Mouse (Mus musculus) forebrain, embryonic 14.5 days (tissue): Measurements from ENCODE around the gene BC067074. TPM values are rescaled to one million over a fixed set of nuclear protein-coding genes. Genes with fewer than 3 reads are reported as not detected.

Experiments used
- ATAC-seq: fragments of 200-750 bp; cut with Nextera tagmentation; 2 replicates; pipeline ENCODE4 v1.8.0; 2017; ENCODE audit warnings: mild to moderate bottlenecking, moderate library complexity
- DNase-seq: peaks from one replicate; pipeline ENCODE4 v3.0.0-alpha.2; 2015; ENCODE audit warnings: low spot score
- H3K27ac ChIP-seq: fragments of 300-500 bp; sonication (generic); 2 replicates; pipeline ENCODE4 v1.5.1; 2014; ENCODE audit warnings: low read depth, mild to moderate bottlenecking, control low read depth, low read length, moderate library complexity
- H3K27me3 ChIP-seq: fragments of 300-500 bp; sonication (generic); replicated peaks from 2 replicates; pipeline ENCODE4 v1.6.1; 2014; ENCODE audit warnings: low read length, control low read depth, mixed read lengths; ENCODE audit not compliant: control insufficient read depth, insufficient read depth
- H3K36me3 ChIP-seq: fragments of 300-500 bp; sonication (generic); 2 replicates; pipeline ENCODE4 v1.6.1; 2014; ENCODE audit warnings: low read length, control low read depth; ENCODE audit not compliant: control insufficient read depth, insufficient read depth
- H3K4me1 ChIP-seq: fragments of 300-500 bp; sonication (generic); 2 replicates; pipeline ENCODE4 v1.6.1; 2014; ENCODE audit warnings: antibody characterized with exemption, low read length, control low read depth; ENCODE audit not compliant: control insufficient read depth, insufficient read depth
- H3K4me2 ChIP-seq: fragments of 300-500 bp; sonication (generic); 2 replicates; pipeline ENCODE4 v1.6.1; 2014; ENCODE audit warnings: mild to moderate bottlenecking, control low read depth, low read length
- H3K4me3 ChIP-seq: fragments of 300-500 bp; sonication (generic); 2 replicates; pipeline ENCODE4 v1.5.1; 2014; ENCODE audit warnings: low read depth, low read length, control low read depth
- H3K9ac ChIP-seq: fragments of 300-500 bp; sonication (generic); 2 replicates; pipeline ENCODE4 v1.6.1; 2014; ENCODE audit warnings: mild to moderate bottlenecking, low read length, control low read depth, moderate library complexity
- H3K9me3 ChIP-seq: fragments of 300-500 bp; sonication (generic); replicated peaks from 2 replicates; pipeline ENCODE4 v1.6.1; 2016; ENCODE audit warnings: low read length, control low read depth, mixed read lengths; ENCODE audit not compliant: control insufficient read depth
- WGBS: fragments of 180-500 bp; shearing (Covaris S2); extraction: QIAGEN DNeasy Blood & Tissue Kit; methylation state at CpG from one replicate; pipeline ENCODE4 v1.1.7; 2014; 5-methylcytosine and 5-hydroxymethylcytosine counted together
- polyA plus RNA-seq: library from polyadenylated mRNA; unstranded; fragments of >200 nt; fragmentation: Nextera tagmentation; extraction: Ambion mirVana; gene quantifications from 2 replicates; pipeline ENCODE4 v1.2.1, GENCODE M21; 2014

Gene BC067074
- polyA plus RNA-seq, 1 experiment from 2014 or later: 0.52 TPM

DNA sequence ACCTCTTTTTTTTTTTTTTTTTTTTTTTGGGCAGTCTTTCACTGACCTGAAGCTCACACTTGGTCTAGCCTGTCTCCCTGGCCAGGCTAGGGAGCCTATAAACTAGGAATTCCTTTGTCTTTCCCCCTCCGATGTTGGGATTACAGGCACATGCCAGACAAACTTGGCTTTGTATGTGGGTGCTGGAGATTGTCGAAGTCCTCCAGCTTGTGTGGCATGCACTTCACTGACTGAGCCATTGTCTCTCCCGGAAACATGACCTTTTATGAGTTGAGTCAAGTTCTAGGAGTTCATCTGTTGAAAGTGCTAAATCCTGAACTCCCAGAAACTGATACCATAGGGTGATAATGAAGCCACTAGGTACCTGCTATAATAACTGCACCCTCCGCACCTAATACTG lies 41.8 kb downstream of the BC067074 start:
- no peak overlapping the region for H3K9ac ChIP-seq
- no peaks in the 10 kb centered on the region for H3K27me3 ChIP-seq
- 67% methylated on average over 4 of the region's 4 CpGs for WGBS
- H3K36me3 ChIP-seq: no peaks in the 10 kb centered on the region
- ATAC-seq (no peak), DNase-seq (no peak)
- no peaks in the 10 kb centered on the region for H3K9me3 ChIP-seq
- no peak overlapping the region for H3K4me3 ChIP-seq
- no peak overlapping the region for H3K27ac ChIP-seq
- H3K4me2 ChIP-seq: no peak overlapping the region
- no peaks in the 10 kb centered on the region for H3K4me1 ChIP-seq

DNA sequence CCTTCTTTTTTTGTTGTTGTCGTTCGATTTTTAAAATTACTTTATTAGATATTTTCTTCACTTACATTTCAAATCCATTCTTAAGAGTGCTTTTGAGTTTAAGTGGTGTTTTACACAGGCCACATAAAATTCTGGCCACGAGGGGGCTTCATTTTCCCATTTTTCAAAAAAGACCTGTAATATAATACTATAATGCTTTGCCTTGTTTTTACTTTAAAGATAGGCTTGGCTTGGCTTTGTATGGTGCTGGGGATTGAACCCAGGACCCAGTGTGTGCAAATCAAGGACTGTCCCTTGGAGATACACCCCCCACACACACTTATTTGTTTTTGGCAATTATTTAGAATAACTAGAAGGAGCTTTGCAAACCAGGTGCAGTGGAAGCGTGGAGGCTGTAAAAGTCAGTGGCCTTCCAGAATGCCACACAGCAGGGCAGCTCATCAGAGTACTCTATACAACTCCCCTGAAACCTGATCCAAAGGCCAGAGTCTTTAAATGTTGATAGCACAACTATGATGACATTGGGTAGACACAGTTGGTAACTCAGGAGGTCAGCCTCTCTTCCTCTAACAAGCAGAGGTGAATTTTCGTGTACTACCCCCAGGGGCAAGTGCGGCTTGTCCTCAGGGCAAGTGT lies 44.4 kb downstream of the BC067074 start:
- ATAC-seq (peak; percentile 76), DNase-seq (peak; percentile 81)
- Histone ChIP-seq H3K36me3 (no peaks in the 10 kb centered on the region), H3K4me2 (no peak overlapping the region), H3K9me3 (no peaks in the 10 kb centered on the region), H3K9ac (no peak overlapping the region), H3K4me1 (no peaks in the 10 kb centered on the region), H3K4me3 (no peak overlapping the region), H3K27me3 (no peaks in the 10 kb centered on the region), H3K27ac (no peak overlapping the region)
- 54% methylated on average over 6 of the region's 6 CpGs for WGBS

DNA sequence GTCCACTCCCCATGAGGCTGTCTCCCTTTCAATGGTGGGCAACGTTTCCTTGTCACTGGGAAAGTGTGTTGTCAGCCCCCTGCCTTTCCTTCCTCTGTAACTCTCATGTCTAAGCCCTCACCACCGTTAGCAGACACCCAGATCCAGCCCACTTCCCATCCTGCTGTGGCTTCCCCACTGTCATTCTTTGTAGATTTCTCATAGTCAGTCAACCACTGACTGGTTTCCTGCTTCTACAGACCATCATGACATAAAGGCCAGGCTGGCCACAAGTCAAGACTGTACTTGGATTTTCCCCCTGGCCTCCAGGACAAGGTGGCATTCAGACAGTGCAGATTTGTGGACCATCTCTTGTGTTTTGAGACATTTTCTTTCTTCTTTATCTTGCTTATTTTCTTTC lies 47.7 kb downstream of the BC067074 start:
- Histone ChIP-seq H3K27ac (no peak overlapping the region), H3K4me3 (no peak overlapping the region), H3K9me3 (no peaks in the 10 kb centered on the region), H3K36me3 (no peaks in the 10 kb centered on the region), H3K4me2 (no peak overlapping the region), H3K9ac (no peak overlapping the region), H3K4me1 (no peaks in the 10 kb centered on the region), H3K27me3 (no peaks in the 10 kb centered on the region)
- no peak for ATAC-seq
- DNase-seq: no peak
- WGBS: 53% methylated on average over 2 of the region's 2 CpGs

DNA sequence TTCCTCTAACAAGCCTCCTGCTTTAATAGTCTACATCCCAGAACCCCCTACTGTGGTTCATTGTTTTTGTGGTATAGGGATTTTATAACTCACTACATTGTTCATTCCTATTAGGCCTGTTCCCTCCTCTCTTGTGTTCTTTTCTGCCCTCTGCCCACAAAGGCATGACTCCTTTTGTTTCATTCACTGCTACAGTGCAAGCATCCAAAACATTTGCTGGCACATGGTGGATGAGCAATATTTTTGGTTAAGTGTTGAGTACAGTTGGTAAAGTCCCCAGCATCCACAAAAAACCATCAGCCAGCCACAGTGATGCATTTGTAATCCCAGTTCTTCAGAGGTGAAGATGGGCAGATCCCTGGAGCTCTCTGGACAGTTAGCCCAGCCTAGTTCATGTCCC lies 48.2 kb downstream of the BC067074 start:
- ATAC-seq (no peak), DNase-seq (no peak)
- H3K9ac ChIP-seq: no peak overlapping the region
- no peak overlapping the region for H3K4me3 ChIP-seq
- no peaks in the 10 kb centered on the region for H3K36me3 ChIP-seq
- H3K27me3 ChIP-seq: no peaks in the 10 kb centered on the region
- no peak overlapping the region for H3K4me2 ChIP-seq
- no peaks in the 10 kb centered on the region for H3K9me3 ChIP-seq
- no peaks in the 10 kb centered on the region for H3K4me1 ChIP-seq
- H3K27ac ChIP-seq: no peak overlapping the region

DNA sequence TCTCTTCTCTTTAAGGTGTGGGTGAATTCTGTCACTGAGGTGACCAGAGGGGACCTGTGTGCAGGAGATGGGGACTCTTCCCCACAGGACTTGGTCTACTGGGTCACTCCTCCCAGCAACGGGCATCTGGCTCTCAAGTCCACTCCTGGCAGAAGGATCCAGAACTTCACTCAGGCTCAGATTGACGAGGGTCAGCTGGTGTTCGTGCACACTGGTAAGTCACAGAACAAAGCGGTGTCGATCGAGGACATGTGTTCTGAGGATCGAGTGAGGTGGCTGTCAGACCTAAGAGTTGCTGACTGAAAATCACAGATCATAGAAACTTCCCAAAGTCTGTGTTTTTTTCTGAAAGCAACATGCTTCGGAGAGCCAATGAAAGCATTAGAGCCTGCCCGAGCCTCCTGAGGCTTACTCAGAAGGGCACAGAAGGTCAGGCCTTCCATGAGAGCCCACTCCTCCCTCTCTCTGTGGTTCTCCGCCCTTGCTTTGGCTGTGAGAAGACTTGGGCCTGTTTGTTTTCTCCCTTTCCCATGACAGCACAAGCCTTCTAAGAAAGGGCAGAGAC lies 49.5 kb downstream of the BC067074 start:
- Histone ChIP-seq H3K36me3 (no peaks in the 10 kb centered on the region), H3K4me3 (no peak overlapping the region), H3K27me3 (no peaks in the 10 kb centered on the region), H3K4me1 (no peaks in the 10 kb centered on the region), H3K27ac (no peak overlapping the region), H3K4me2 (no peak overlapping the region), H3K9ac (no peak overlapping the region), H3K9me3 (no peaks in the 10 kb centered on the region)
- ATAC-seq: no peak
- no peak for DNase-seq
- WGBS: 88% methylated on average over 10 of the region's 10 CpGs

DNA sequence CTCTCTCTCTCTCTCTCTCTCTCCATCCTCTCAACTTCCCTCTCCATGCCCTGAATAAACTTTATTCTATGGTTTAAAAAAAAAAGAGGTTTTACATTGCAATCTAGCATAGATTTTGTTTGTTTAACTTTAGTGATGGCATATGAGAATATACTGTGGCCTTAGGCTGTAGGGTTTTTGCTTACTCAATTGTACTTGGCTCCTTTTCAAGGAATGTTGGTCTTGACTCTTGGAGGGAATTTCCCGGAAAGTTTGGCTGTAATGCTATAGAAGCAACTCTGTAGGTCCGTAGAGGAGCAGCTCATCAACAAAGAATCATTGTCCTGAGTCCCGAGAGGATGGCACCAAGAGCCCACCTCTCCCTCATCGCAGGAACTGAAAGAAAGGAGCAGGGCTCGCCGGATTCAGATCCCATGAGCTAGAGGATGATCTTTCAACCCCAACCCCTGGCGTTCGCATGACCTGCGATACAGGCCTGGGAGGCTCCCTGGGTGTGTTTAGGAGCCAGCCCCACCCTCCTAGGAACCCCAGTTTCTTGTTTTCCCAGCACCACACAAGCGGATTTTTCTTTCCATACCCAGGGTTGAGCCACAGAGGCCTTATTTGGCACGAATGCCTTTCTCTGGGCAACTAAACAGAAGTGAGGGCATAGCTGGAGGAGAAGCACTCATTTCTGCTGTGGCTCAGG lies 57.9 kb downstream of the BC067074 start:
- no peak overlapping the region for H3K4me3 ChIP-seq
- no peak overlapping the region for H3K4me2 ChIP-seq
- no peaks in the 10 kb centered on the region for H3K27me3 ChIP-seq
- no peaks in the 10 kb centered on the region for H3K9me3 ChIP-seq
- H3K36me3 ChIP-seq: no peaks in the 10 kb centered on the region
- DNase-seq (no peak), ATAC-seq (no peak)
- WGBS: 77% methylated on average over 11 of the region's 11 CpGs
- no peak overlapping the region for H3K9ac ChIP-seq
- 0 out of 2 replicates have a peak, but pooled peaks cover 2% of the 10 kb centered on the region for H3K4me1 ChIP-seq
- no peak overlapping the region for H3K27ac ChIP-seq

DNA sequence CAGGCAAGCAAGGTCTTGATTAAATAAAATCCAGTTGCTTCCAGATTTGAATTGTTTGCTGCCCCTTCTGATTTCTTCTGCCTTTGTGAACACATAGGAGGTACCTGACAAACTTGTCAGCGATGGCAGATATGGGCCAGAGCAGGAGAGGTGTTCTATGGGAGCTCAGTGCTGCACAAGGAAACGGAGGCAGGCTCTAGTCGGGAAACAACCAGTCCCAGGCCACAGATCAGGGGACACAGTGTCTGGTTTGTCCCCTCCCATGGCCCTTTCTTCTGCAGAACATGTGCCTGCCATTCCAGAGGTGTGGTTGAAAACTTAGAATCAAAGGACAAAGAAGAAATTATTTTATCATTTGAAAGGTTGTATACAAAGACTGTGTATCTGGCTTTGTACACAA lies 60.6 kb downstream of the BC067074 start:
- no peaks in the 10 kb centered on the region for H3K27me3 ChIP-seq
- H3K27ac ChIP-seq: no peak overlapping the region
- WGBS: 85% methylated on average over 3 of the region's 3 CpGs
- H3K4me3 ChIP-seq: no peak overlapping the region
- H3K4me1 ChIP-seq: 0 out of 2 replicates have a peak, but pooled peaks cover 2% of the 10 kb centered on the region
- no peaks in the 10 kb centered on the region for H3K36me3 ChIP-seq
- DNase-seq (no peak), ATAC-seq (no peak)
- H3K4me2 ChIP-seq: no peak overlapping the region
- H3K9me3 ChIP-seq: no peaks in the 10 kb centered on the region
- H3K9ac ChIP-seq: no peak overlapping the region

DNA sequence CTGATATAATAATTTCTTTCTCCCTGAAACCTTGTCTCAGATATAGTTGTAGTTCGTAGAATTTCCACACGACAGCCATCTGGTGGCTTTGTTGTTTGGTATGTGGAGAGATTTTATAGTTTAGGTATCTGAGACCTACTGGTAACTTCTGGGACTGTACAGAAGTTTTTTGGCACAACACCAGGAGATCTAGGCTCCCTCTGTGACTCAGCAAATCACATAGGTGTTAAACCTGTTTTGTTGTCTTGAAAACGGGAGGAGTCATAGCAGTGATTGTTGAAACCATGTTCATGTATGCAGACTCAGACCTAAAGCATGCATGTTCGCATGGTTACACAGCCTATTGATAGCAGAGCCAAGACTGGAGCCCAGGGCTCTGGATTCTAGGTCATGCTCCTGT lies 61.0 kb downstream of the BC067074 start:
- H3K9ac ChIP-seq: no peak overlapping the region
- no peaks in the 10 kb centered on the region for H3K27me3 ChIP-seq
- DNase-seq (no peak), ATAC-seq (no peak)
- 93% methylated on average over 4 of the region's 4 CpGs for WGBS
- H3K27ac ChIP-seq: no peak overlapping the region
- no peaks in the 10 kb centered on the region for H3K9me3 ChIP-seq
- no peak overlapping the region for H3K4me2 ChIP-seq
- H3K4me1 ChIP-seq: 0 out of 2 replicates have a peak, but pooled peaks cover 2% of the 10 kb centered on the region
- no peaks in the 10 kb centered on the region for H3K36me3 ChIP-seq
- H3K4me3 ChIP-seq: no peak overlapping the region

DNA sequence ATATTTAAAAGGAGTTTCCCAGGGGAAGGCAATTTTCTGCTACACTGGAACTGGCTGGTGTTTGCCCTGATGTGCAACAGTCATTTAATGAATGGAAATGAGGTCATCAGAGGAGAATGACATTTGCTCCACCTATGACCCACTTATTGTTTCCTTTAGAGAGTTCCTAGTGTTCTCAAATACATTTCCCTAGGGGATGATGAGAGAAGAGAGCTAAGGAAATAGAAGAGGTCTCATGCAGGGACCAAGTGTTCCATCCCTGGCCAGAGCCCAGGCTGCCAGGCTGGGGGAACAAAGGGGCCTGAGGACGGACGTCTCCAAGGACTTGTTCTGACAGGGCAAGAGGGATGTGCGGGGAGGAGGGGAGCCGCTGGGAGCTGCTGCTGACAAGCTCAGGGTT lies 62.1 kb downstream of the BC067074 start:
- ATAC-seq: no peak
- no peaks in the 10 kb centered on the region for H3K27me3 ChIP-seq
- no peak overlapping the region for H3K4me2 ChIP-seq
- H3K36me3 ChIP-seq: no peaks in the 10 kb centered on the region
- H3K9me3 ChIP-seq: no peaks in the 10 kb centered on the region
- no peak for DNase-seq
- H3K9ac ChIP-seq: no peak overlapping the region
- WGBS: 18% methylated on average over 4 of the region's 4 CpGs
- H3K27ac ChIP-seq: no peak overlapping the region
- 0 out of 2 replicates have a peak, but pooled peaks cover 2% of the 10 kb centered on the region for H3K4me1 ChIP-seq
- no peak overlapping the region for H3K4me3 ChIP-seq
